Mouse (Mus musculus): ENCODE measurements at regions not wholly inside any gene's neighbourhood (a gene's known extent, or its start where the extent isn't known, plus 50 kb on each side); places are given as distances from the start of the nearest gene placed in this dataset.
A peak's percentile ranks its signal among the peaks of the same experiment; 100 is the strongest.

DNA sequence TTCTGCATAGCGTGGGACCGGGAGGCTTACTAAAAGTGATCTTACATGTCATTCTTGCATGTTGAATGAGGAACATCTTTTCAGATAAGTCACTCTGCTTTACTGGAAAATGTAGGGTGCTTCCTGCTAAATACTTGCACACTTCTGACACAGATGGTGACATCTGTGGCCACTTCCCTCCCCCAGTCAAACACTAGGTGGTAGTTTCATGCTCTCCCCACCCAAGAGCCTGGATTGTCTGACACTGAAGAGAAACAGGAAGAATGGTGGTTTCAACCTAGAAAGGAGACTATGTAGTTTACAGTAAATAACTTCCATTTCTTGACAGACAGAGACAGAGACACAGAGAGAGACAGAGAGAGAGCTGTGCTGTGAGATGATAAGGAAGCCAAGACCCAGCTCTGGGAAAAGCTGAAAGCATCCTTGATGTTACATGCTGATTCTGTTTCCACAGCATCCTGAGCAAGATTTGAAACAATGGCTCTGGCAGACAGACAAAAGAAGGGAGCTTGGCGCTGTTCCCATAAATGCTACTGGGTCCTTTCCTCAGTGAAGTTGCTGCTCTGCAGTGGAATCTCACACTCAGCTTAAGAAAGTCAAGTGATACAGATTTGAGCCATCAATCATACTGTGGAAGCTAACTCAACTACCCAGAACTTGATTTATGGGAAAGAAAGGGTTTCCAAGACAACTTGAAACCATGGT is 61.9 kb upstream of the Picalm start:
- H3K4me1 ChIP-seq = peaks cover 23% of the 10 kb centered on the region
- H3K4me3 ChIP-seq (replicated peaks) = peak overlapping the region; percentile 38
- TF ChIP-seq FLI1 (IDR thresholded peaks at IDR 0.05; ENCODE audit: low read length) (no peak), GATA1 (IDR thresholded peaks at IDR 0.05; ENCODE audit: borderline replicate concordance, low read length) (no peak)

DNA sequence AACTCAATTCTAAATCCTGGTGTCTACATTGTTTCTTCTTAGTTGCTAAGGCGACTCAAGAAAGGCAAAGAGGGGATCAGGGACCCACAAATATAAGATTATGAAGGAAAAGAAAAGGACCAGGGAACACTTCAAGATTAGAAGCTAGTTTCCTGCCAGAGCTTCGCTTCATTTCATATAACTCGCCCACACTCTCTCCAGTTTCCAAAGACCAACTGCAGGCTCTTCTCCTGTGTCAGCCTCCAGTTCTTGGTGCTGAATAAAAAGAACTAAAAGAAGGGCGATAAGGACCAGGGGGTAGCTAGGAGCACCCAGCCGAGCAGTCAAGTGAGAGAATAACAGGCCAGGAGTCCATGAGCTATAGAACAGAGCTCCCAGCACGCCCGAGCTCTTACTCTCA is 59.7 kb upstream of the Picalm start:
- no peaks in the 10 kb centered on the region for H3K27me3 ChIP-seq (replicated peaks)
- TF ChIP-seq GATA1 (IDR thresholded peaks at IDR 0.05; ENCODE audit: borderline replicate concordance, low read length) = no peak
- TF ChIP-seq FLI1 (IDR thresholded peaks at IDR 0.05; ENCODE audit: low read length) = no peak
- H3K4me3 ChIP-seq (replicated peaks) = no peak overlapping the region
- H3K4me1 ChIP-seq = peaks cover 30% of the 10 kb centered on the region
- no peaks in the 10 kb centered on the region for H3K9me3 ChIP-seq
- H3K36me3 ChIP-seq (replicated peaks; ENCODE audit: low read length) = no peaks in the 10 kb centered on the region

More for the DNA sequence above, 61.9 kb upstream of the Picalm start:
- H3K27me3 ChIP-seq (replicated peaks) = no peaks in the 10 kb centered on the region
- H3K9me3 ChIP-seq = no peaks in the 10 kb centered on the region
- H3K36me3 ChIP-seq (replicated peaks; ENCODE audit: low read length) = no peaks in the 10 kb centered on the region

DNA sequence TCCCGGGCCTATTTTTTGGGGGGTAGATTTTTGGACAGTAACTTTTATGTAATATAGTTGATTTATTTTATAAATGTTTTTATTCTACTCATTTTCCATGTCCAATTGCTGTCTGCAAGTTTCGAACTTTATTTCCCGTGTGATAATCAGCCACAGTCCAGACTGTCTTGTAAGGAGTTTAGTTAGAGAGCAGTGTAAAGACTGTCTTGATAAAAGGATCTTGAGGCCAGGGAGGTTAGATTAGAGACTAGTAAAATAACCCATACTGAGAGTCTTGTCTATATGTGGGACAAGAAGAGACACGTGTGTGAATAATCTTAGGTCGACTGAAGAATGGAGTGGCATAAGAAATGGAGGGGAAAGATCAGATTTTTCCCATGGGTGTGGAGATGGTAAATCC is 56.1 kb upstream of the Picalm start:
- no peak overlapping the region for H3K4me3 ChIP-seq (replicated peaks)
- peaks cover 4% of the 10 kb centered on the region for H3K27me3 ChIP-seq (replicated peaks)
- H3K4me1 ChIP-seq = peaks cover 11% of the 10 kb centered on the region
- no peaks in the 10 kb centered on the region for H3K9me3 ChIP-seq
- TF ChIP-seq GATA1 (IDR thresholded peaks at IDR 0.05; ENCODE audit: borderline replicate concordance, low read length) = no peak
- TF ChIP-seq FLI1 (IDR thresholded peaks at IDR 0.05; ENCODE audit: low read length) = no peak
- no peaks in the 10 kb centered on the region for H3K36me3 ChIP-seq (replicated peaks; ENCODE audit: low read length)

DNA sequence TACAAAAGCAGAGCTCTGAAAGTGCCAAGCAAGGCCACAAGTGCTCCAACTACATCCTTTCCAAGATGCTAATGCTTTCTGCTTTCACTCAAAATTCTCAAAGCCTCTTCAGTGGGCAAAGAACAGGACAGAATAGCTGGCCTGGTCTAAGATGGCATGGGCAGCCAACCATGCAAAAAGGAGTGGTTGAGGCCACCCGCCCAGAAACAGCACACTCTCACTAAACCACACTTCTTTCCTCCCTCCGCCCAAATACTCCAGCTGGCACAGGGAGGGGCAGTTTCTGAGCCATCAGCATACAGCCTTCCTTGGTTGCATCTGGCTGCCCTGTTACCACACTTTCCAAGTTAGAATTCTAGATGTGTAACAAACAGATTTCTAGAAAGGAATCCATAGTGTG is 55.4 kb upstream of the Picalm start:
- Histone ChIP-seq H3K4me1 (peaks cover 11% of the 10 kb centered on the region), H3K4me3 (replicated peaks) (no peak overlapping the region), H3K36me3 (replicated peaks; ENCODE audit: low read length) (no peaks in the 10 kb centered on the region), H3K27me3 (replicated peaks) (peaks cover 4% of the 10 kb centered on the region), H3K9me3 (no peaks in the 10 kb centered on the region)
- no peak for TF ChIP-seq GATA1 (IDR thresholded peaks at IDR 0.05; ENCODE audit: borderline replicate concordance, low read length)
- no peak for TF ChIP-seq FLI1 (IDR thresholded peaks at IDR 0.05; ENCODE audit: low read length)

DNA sequence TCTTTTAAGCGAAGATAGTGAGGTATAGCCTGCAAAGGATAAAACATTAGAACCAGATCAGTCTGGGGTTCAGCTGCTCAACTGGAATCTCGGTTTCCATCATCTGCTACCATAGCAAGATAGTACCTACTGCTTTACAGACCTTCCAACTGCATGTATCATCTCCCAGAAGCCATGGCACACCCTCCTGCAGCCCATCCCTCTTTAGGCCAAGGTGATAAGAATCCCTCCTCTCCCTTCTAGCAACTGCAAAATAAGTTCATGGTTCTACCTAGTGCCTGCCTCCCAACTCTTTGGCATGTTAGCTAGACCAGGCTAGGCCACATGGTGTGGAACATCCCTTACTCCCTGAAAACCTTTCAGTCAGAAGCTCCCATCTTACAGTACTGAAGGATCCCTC is 52.4 kb upstream of the Picalm start:
- Histone ChIP-seq H3K36me3 (replicated peaks; ENCODE audit: low read length) (no peaks in the 10 kb centered on the region), H3K9me3 (no peaks in the 10 kb centered on the region), H3K27me3 (replicated peaks) (peaks cover 11% of the 10 kb centered on the region), H3K4me3 (replicated peaks) (no peak overlapping the region), H3K4me1 (peaks cover 13% of the 10 kb centered on the region)
- TF ChIP-seq FLI1 (IDR thresholded peaks at IDR 0.05; ENCODE audit: low read length) = no peak
- TF ChIP-seq GATA1 (IDR thresholded peaks at IDR 0.05; ENCODE audit: borderline replicate concordance, low read length) = no peak

DNA sequence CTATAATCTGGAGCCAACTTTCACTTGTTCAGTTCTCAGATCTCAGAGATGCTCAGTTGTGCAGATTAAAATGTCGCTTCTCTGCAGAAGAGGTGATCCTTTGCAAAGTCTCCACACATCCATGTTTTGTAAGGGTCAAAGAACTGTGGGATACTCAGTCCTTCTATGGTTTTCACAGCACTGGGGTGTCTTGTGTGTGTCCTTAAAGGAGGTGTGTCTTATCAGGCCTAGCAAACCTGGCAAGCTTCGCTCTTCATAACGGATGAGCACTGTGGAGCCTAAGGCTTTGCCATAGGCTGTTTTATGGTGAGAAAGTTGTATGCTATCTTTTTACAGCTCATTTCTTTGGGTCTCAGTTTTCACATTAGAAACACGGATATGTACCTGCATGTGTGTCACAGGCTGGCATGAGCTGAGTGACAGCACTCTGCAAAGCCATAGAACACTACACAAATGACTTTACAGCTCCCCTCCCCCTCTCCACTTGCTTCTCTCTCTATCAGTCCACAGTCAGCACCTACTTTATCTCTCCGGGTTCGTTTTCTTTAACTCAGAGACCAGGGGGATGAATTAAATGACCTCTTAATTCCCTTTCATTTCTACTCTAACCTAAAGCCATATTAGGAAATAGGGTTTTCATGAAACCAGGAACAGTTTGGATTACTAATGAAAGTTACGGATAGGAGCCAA is 49.8 kb upstream of the Picalm start:
- peaks cover 4% of the 10 kb centered on the region; the same call in 1 of the 2 replicates for H3K9me3 ChIP-seq
- peaks cover 11% of the 10 kb centered on the region for H3K27me3 ChIP-seq (replicated peaks)
- H3K36me3 ChIP-seq (replicated peaks; ENCODE audit: low read length) = no peaks in the 10 kb centered on the region
- TF ChIP-seq FLI1 (IDR thresholded peaks at IDR 0.05; ENCODE audit: low read length) = no peak
- TF ChIP-seq GATA1 (IDR thresholded peaks at IDR 0.05; ENCODE audit: borderline replicate concordance, low read length) = no peak
- peaks cover 5% of the 10 kb centered on the region for H3K4me1 ChIP-seq
- no peak overlapping the region for H3K4me3 ChIP-seq (replicated peaks)
